Mouse (Mus musculus) CH12.LX (cell line): Measurements from ENCODE around the gene Nudt22.

Source experiments
- CTCF ChIP-seq, 2 experiments: IDR thresholded peaks in 1 of 2; conservative IDR thresholded peaks in 1 of 2; 2 replicates each; pipeline ENCODE4 v1.5.1; 2011 to 2012; ENCODE audit warnings: low read depth in 2 of 2, low read length in 2 of 2, improper control_type of control experiment in 1 of 2, inconsistent platforms in 1 of 2, mild to moderate bottlenecking in 1 of 2, moderate library complexity in 1 of 2
- E2F4 ChIP-seq: IDR thresholded peaks from 2 replicates; pipeline ENCODE4 v1.6.1; 2011; ENCODE audit warnings: low read depth, low read length, improper control_type of control experiment; ENCODE audit not compliant: insufficient replicate concordance
- GABPA ChIP-seq: IDR thresholded peaks from 2 replicates; pipeline ENCODE4 v1.6.1; 2012; ENCODE audit warnings: low read depth, low read length, improper control_type of control experiment, inconsistent platforms; ENCODE audit not compliant: insufficient replicate concordance
- HCFC1 ChIP-seq: IDR thresholded peaks from 2 replicates; pipeline ENCODE4 v1.6.1; 2012; ENCODE audit warnings: low read depth, mild to moderate bottlenecking, inconsistent platforms, low read length, improper control_type of control experiment
- KAT2A ChIP-seq: IDR thresholded peaks from 2 replicates; pipeline ENCODE4 v1.6.1; 2012; ENCODE audit warnings: low read length, improper control_type of control experiment, inconsistent platforms; ENCODE audit not compliant: insufficient replicate concordance
- MAX ChIP-seq: IDR thresholded peaks from 2 replicates; pipeline ENCODE4 v1.6.1; 2011; ENCODE audit warnings: low read length, improper control_type of control experiment
- NELFE ChIP-seq: IDR thresholded peaks from 2 replicates; pipeline ENCODE4 v1.6.1; 2011; ENCODE audit warnings: low read depth, low read length, improper control_type of control experiment
- POLR2A ChIP-seq: IDR thresholded peaks from 2 replicates; pipeline ENCODE4 v1.6.1; 2011; ENCODE audit warnings: low read depth, mild to moderate bottlenecking, improper control_type of control experiment, low read length
- TBP ChIP-seq: conservative IDR thresholded peaks from 2 replicates; pipeline ENCODE4 v1.6.1; 2011; ENCODE audit warnings: low read depth, low read length, improper control_type of control experiment
- ZC3H11A ChIP-seq: IDR thresholded peaks from 2 replicates; pipeline ENCODE4 v1.6.1; 2012; ENCODE audit warnings: low read depth, mild to moderate bottlenecking, inconsistent platforms, low read length, improper control_type of control experiment
- ZKSCAN1 ChIP-seq: IDR thresholded peaks from 2 replicates; pipeline ENCODE4 v1.6.1; 2012; ENCODE audit warnings: low read depth, inconsistent platforms, low read length, improper control_type of control experiment, borderline replicate concordance

GRCm38 (mm10) chr19:7044706-7045105 lies 48.8 kb upstream of the Nudt22 start:
- TF ChIP-seq MAX: no peak
- TF ChIP-seq POLR2A: no peak
- no peak for TF ChIP-seq KAT2A
- no peak for TF ChIP-seq CTCF (conservative IDR thresholded peaks at IDR 0.05 in 1 of 2, IDR thresholded peaks at IDR 0.05 in 1 of 2; ENCODE audit: low read depth in 2 of 2, low read length in 2 of 2)
- TF ChIP-seq NELFE: no peak
- no peak for TF ChIP-seq TBP
- no peak for TF ChIP-seq HCFC1
- no peak for TF ChIP-seq E2F4
- no peak for TF ChIP-seq ZC3H11A
- TF ChIP-seq GABPA: no peak
- no peak for TF ChIP-seq ZKSCAN1
